Mouse (Mus musculus) frontal cortex, postnatal 36 days (tissue): ENCODE data around the gene Esr2.
"Not testable (repeated sequence)": the region's sequence is repeated elsewhere in the genome, so short reads cannot be mapped to it uniquely, and the experiment has no call there.

Experiments
- DNase-seq, 2 experiments: peaks; one replicate each; pipeline ENCODE4 v3.0.0; 2022; ENCODE audit warnings: low spot score in 2 of 2

Esr2 gene

DNA sequence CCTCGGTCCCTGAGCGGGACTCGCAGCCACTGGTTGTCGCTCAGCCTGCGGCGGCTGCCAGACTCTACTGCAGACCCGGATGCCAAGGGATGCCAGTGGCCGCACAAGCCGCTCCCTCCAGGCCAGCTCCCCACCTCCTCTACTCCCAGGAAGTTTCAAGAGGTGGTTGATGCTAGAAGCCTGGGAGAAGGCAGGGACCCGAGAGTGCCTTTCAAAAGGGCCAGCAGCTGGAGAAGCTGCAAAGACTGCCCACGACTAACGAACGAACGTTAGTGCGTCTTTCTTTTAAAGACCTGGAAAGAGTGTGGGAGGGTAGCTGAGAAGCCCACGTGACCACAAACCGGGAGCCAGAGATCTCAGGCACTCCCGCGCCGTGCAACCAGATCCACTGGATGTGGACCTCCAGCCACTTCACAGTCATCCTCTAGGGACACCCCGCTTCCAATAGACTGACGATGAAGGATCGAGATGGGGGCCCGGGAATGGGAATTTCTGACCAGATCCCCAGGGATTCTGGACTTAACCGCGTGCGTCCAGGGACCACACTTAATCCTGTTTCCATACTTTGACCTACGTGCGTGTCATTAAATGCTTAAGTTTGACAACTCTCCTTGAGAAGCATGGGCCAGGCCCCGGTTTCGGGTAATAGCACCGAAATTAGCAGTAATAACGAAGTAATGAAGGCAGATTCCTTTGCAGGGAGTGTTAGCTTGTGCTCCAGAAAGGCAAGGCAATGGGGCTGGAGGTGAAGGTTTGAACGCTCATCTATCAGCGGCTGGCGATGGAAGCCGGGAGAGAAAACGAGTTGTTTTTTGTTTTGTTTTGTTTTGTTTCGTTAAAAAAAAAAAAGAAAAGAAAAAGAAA is at the start of gene Esr2:
Esr2 (minus strand) TSS at position 260 of the 864 bp plus-strand sequence.
- peak in 1 of 2 experiments; percentile 13 for DNase-seq

DNA sequence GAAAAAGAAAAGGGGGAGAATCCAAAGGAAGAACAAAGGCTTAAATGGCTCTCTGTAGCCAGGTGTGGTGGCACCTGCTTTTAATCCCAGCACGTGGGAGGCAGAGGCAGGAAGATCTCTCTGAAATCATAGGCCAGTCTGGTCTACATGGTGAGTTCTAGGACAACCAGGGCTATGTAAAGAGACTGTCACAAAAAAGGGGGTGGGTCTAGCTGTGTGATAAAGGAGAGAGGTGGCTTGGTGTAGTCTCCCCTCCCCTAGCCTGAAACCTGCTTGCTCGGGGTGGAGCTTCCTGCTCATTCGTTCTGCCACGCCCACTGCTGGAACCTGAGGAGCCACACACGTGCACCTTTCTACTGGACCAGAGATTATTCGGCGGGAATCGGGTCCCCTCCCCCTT is 45.0 kb upstream of the Esr2 start:
- DNase-seq, result not testable (repeated sequence)

DNA sequence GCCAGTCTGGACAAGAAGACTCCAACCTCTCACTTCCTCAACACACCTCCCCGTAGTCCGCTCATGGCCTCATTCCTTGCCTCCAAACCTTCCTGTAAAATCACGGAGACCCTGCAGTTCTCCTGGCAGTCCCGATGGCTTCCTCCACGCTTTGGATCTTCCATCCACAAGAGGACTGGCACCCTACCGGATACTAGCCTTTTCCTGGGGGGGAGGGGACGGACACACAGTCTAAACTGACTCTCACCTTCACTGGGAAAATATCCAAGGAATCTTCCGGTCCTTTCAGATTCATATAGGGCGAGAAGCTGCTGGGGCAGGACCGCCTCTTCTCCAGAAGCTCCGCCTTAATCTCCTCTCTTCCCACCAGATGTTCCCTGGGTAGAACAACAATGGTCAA is 39.7 kb upstream of the Esr2 start:
- DNase-seq, result no peak

- DNase-seq, result no peak
Measured at GRCm38 (mm10) chr12:76215121-76215520, 38.1 kb upstream of the Esr2 start.

- DNase-seq, result no peak
Measured at GRCm38 (mm10) chr12:76209429-76209974, 32.4 kb upstream of the Esr2 start.

DNA sequence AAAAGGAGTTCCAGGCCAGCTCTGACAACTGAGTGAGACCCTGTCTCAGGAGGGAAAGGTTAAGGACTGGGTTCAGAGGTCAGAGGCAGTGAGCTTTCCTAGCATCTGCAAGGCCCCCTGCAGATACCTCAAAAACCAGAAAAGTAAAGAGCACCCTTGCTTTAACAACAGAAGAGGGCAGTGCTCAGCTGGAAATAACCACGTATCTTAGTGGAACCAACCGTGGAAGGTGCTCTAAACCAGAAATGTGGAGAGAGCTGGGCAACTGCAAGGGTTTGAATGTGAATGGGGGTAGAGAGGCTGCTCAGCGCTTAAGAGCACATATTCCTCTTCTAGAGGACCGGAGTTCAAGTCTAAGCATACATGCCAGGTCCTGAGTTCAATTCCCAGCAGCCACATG is 23.3 kb upstream of the Esr2 start:
- DNase-seq, result no peak

DNA sequence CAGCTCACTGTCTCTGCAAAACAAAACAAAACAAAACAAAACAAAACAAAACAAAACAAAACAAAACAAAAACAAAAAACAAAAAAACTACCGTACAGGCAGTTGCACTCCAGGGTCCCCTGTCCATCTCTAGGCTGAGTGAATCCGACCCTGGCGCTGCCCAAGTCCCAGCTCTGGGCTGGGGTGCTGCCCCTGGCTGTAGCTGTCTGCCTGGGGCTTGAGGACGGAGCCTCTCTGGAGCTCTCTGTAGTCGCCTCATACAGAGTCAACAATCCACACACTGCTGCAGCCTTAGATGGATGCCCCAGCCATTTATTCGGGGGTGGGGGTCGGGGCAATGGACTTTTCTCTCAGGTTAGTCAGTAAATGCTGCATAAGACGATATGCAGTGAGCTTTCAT is 20.0 kb upstream of the Esr2 start:
- no peak for DNase-seq

DNA sequence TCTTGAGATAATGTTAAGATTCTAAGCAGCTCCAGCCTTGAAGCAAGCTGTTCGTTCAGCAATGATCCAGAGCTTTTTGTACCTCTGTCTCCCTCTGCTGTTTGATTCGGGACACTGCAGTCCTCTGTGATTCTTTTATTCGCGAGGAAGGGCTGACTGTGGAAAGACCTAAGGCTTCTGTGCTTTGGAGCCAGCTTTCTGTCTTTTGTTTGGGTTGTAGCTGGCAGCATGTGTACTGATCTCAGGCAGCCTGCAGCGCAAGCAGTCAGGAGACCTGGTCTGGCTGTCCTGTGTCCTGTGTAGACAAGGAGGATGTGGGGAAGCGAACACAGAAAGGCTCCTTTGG is 19.6 kb upstream of the Esr2 start:
- peak; percentile 79 to 92 for DNase-seq

- peak; percentile 33 to 45 for DNase-seq
Measured at GRCm38 (mm10) chr12:76195912-76196708, 19.1 kb upstream of the Esr2 start.

- no peak for DNase-seq
Measured at GRCm38 (mm10) chr12:76194526-76194925, 17.5 kb upstream of the Esr2 start.

- DNase-seq, result peak in 1 of 2 experiments; percentile 16
Measured at GRCm38 (mm10) chr12:76190940-76191339, 13.9 kb upstream of the Esr2 start.

- peak; percentile 39 to 55 for DNase-seq
Measured at GRCm38 (mm10) chr12:76187849-76188248, 10.8 kb upstream of the Esr2 start.

- no peak for DNase-seq
Measured at GRCm38 (mm10) chr12:76186473-76186872, 9.4 kb upstream of the Esr2 start.

GRCm38 (mm10) chr12:76185167-76185816 is 8.2 kb upstream of the Esr2 start:
- DNase-seq, result no peak

DNA sequence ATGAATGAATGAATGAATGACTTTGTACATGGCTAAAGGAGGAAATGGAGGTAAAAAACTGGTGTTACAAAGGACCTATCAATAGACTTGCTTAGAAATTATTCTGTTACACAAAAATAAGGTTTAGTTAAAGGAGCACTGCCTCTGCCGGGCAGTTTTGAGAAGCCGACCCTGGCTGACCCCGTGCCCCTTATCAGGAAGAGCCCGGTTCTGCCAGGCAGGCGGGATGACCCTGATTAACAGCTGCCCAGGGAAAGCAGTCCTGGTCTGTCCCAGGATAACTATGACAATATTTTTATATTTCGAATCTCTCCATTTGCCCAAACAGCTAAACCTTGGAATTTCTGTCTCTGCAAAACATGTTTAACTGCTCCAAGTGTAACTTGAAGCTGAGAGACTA is 7.2 kb upstream of the Esr2 start:
- DNase-seq, result no peak

GRCm38 (mm10) chr12:76182831-76183230 is 5.8 kb upstream of the Esr2 start:
- no peak for DNase-seq

- no peak for DNase-seq
Measured at GRCm38 (mm10) chr12:76181471-76181870, 4.4 kb upstream of the Esr2 start.

GRCm38 (mm10) chr12:76180442-76180841 is 3.4 kb upstream of the Esr2 start:
- no peak for DNase-seq

- DNase-seq, result no peak
Measured at GRCm38 (mm10) chr12:76179527-76179926, 2.5 kb upstream of the Esr2 start.

DNA sequence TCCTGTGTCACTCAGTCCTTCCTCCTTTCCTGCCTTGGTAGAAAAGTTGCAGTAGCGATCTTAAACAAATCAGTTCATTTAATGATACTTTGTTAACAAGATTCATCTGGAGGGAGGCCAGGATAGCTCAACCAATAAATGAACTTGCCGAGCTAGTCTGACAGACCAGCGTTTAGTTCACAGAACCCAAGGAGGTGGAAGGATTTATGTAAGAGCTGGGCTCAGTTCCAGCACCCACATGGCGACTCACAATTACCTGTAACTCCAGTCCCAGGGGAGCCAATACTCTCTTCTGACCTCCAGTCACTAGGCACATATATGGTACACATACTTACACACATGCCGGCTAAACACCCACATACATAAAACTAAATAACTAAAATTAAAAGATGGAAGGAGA is 2.0 kb upstream of the Esr2 start:
- DNase-seq, result no peak

DNA sequence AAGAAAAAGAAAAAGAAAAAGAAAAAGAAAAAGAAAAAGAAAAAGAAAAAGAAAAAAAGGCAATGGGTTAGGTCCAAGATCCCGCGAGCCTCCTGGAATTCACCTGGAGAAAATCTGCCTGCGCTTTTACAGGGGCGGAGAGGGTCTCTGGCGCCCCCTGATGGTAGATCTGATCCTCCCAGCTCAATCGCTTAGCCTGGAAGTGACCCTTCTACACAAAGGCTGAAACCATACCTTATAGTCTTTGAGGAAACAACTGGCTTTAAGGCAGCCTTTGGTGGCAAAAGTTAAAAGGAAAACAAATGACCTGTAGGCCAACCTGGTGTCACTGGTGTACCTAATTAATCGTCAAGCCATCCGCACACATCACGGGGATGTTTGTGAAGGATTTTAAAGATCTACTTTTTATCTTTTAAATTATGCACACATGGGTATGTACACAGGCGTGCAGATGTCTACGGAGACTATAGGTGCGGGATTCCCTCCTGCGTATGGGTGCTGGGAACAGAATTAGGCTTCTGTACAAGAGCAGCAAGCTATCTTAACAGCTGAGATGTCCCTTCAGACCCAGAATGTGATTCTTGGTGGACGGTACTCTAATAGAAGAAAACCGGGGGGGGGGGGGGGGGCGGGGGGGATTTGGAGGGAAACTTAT is 932 bp upstream of the Esr2 start:
- DNase-seq, result peak; percentile 59 to 60

GRCm38 (mm10) chr12:76165641-76166040 is 11.4 kb downstream of the Esr2 start:
- DNase-seq, result no peak
